Mouse (Mus musculus): Measurements from ENCODE around the gene Efhd1.

Efhd1 gene

DNA sequence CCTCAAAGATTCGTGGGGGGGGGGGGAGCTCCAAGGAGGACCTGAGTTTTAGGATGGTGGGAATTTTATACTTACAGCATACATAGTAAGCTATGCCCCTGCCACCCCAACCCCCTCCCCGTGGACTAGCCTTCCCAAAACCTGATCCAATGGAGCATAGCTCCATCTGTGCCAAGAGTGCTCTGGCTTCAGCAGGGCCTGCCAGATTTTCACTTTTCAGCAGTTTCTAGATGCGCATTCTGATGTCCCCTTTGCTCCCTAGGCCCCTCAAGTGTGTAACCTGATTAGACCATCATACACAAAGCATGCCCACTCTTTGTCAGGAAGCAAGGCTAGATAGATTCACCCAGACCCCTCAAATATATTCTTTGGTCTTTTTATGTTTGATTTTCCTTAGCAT is 6.0 kb downstream of the Efhd1 start:
- in situ Hi-C loops (cut with MboI, MseI): no loop called here

DNA sequence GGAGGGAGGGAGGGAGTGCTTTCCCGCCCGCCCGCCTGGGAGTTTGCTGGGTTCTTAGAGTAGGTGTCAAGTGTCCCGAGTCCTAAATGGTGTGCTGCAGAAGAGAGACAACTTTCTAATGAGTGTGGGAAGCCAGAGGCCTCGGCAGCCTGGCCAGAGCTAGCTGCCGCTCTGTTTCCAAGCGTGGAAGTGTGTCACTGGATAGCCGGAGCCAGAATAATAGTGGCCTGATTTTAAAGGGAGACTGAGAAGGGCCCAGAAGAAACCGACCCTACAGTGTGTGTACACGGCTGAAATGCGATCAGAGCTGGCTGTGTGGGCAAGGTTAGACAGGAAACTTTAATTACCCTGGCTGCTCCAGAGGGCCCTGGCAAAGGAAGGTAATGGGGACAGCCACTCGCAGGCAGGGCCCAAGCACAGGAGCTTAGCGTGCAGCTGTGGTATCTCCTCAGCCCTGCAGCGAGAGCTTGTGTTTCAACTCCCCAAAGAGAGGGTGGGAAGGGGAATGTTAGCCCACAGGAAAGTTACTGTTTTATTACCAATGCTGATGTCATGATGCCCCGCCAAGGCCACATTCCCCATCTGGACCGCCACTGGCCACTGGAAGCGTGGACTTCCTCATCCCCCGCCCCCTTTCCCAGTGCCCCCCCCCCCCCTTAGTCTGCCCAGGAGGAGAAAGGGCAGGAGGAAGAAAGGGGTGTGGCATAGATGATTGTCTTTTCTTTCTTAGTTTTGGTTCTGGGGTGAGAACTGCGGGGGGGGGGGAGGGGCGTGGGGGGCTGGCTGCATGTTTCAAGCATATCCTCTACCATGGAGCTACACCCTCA is 6.7 kb downstream of the Efhd1 start:
- in situ Hi-C loops (cut with MboI, MseI): no loop called here

DNA sequence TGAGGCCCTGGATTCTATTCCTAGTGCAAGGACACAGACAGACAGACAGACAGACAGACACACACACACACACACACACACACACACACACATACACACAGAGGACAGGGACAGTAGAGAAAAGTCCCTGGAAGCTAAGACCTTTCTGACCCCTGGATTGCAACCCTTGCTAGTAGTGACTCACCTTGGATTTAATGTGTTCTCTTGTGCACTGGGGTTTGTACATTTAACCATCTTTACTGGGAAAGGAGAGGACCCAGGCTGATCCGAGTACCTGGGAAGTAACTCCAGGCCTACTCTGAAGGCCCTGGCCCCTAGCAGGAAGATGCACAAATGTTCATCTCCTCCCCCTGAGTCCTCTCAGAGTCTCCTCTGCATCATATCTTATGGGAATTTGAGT is 7.4 kb downstream of the Efhd1 start:
- in situ Hi-C loops (cut with MboI, MseI): no loop called here

DNA sequence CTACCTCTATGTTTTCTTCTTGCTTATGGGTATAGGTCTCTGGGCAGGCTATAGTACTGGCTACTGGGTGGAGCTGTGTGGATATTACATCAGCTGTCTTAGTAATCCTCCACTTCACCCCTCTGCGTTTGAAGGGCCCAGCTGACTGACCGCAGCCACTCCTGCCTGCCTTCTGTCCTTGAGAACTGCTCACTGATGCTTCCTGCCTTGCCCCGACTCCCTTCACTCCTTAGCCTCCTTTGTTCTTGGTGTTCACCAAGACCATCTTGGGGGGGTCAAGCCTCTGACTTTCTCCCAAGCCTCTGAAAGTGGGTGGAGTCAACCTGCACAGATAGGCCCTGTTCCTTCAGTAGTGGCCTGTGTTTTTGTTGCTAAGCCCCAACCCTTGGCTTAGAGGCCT is 8.3 kb downstream of the Efhd1 start:
- in situ Hi-C loops (cut with MboI, MseI): no loop called here

DNA sequence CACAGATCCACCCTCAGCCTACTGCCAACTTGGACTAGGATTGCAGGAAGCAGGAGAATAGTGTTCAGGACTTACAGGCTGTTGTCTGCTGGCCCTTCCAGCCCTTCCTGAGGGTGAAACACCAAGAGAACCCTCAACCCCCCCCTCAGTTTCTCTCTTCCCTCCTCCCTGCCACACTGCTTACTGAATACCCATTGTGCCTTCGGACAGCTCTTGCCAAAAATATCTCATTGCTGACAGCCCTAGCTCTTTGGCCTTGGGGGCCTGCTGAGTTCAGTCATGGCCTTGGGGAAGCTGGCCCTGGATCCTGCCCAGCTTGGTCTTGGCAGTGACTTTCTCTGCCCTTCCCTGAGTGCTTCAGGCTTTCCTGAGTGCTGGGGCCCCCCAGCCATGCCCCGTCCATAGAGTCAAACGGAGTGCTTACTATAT is 9.4 kb downstream of the Efhd1 start:
- in situ Hi-C loops (cut with MboI, MseI): no loop called here

DNA sequence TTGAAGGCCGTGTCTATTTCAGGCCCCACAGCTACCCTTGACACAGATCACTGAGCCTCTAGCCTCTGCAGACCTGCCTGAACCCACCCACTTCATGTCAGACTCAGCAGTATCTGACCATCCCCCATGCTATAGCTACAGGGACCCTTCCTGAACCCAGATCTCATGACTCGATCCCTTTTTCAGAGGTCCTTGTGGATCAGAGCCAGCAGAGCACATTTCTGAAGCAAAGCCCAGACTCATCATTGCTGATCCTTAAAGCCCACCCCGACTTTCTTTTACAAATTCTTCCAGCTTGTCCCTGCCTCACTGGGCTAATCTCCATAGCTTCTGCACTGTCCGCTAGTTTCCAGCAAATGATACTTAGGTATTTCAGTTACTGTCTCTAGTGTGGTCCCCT is 10.0 kb downstream of the Efhd1 start:
- in situ Hi-C loops (cut with MboI, MseI): no loop called here

DNA sequence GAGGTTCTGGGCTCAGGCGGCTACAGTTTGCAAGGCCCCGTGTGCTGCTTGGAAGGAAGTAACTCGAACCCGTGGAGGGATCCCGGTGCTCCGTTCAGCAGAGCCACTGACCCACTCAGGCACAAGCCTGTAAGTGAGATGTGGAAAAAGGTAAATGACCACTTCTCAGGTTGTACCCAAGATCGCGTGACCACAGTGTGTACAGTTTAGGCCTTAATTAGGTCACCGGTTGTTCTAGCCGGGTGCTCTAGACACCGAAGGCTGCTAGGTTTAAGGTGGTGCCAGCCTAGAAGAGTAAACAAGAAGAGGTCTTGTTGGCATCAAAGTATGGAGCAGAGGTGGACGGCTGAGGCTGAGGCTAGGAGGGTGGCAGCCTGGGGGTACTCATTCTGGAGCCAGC is 11.0 kb downstream of the Efhd1 start:
- in situ Hi-C loops (cut with MboI, MseI): loop anchor here (25.0 kb wide), 1 partner anchor 1087 kb away; no protein-coding TSS in a partner anchor

DNA sequence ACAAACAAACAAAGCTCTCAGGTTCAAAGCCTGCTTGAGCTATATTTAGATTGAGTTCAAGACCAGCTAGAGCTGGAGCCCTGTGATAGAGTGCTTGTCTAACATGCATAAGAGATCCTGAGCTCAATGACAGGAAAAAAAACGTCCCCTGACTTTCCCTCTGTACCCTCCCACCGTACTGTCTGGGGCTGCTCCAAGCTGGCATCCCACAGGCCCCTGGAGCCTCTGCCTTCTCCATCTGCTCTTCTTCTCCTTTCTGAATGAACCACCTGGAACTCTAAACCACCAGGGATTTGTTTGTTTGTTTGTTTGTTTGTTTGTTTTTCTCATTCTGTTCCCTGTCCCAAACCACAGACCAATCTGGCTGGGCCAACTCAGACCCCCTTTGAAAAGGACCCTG is 11.9 kb downstream of the Efhd1 start:
- in situ Hi-C loops (cut with MboI, MseI): loop anchor here (25.0 kb wide), 1 partner anchor 1086 kb away; no protein-coding TSS in a partner anchor

DNA sequence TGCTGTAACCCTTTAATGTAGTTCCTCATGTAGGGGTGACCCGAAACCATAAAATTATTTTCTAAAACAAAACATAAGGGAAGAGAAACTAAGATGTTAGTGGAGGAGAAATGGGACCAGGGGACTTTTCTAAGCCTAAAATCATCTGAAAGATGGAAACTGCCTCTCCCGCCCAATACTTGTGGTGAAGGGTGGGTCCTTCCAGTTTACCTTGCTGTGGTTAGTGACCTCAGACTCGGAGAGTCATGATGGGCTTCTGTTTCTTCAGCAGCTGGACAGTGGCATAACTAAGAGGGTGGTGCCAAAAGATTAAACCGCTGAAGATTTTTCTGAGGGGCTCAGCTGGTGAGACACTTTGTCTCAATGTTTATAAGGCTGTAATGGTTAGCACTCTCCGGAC is 16.1 kb downstream of the Efhd1 start:
- in situ Hi-C loops (cut with MboI, MseI): loop anchor here (25.0 kb wide), 1 partner anchor 1082 kb away; no protein-coding TSS in a partner anchor

DNA sequence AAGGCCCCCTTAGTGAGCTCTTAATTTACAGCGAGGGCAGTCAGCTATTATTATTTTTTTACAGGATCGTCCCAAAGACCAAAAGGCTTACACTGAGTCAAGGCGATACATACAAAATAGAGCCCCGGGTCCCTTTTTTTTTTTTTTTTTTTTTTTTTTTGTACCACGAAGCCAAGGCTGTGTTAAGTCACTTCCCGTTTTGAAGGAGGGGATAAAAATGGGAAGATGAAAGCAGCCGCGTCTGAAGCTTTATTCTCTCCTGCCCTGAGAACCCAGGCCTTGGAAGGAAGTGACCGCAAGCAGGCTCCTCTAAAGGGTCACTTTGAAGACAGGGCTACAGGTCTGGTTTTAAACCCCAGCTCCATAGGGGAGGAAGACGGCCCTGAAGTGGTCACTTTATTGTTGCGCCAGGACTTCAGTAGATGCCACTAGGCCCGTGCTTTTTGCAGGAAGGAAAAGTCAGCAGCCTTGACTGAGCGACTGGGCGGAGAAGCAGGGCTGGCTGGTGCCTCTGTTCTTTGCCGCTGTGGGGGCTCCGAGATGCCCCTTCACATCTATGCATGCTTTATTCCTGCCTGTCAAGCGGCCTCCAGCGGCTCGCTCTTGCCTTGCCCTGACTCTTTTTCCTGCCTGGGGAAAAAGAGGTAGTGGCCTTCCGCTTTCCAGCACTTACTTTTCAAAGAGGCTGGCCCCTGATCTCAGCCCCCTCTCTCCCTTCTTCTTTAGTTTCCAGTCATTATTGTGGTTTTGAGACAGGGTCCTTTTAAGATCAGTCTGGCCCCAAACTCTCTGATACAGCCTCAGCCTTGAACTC is 17.6 kb downstream of the Efhd1 start:
- in situ Hi-C loops (cut with MboI, MseI): loop anchor here (25.0 kb wide), 1 partner anchor 1080 kb away; no protein-coding TSS in a partner anchor

DNA sequence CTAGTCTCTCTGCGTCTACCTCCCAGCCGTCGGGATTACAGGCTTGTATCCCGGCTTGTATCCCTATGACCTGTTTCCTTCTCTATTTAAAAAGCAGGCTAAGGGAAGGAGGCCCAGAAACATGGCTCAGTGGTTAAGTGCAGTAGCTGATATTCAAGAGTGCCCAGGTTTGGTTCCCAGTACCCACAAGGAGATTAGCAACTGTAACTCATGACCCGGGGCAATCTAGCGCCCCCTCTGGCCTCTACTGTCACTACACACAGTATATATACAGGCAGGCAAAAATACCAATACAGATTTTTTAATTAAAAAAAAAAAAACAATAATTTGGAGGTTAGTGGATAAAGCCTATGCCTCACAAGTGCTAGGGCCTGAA is 18.2 kb downstream of the Efhd1 start:
- in situ Hi-C loops (cut with MboI, MseI): loop anchor here (25.0 kb wide), 1 partner anchor 1080 kb away; no protein-coding TSS in a partner anchor

DNA sequence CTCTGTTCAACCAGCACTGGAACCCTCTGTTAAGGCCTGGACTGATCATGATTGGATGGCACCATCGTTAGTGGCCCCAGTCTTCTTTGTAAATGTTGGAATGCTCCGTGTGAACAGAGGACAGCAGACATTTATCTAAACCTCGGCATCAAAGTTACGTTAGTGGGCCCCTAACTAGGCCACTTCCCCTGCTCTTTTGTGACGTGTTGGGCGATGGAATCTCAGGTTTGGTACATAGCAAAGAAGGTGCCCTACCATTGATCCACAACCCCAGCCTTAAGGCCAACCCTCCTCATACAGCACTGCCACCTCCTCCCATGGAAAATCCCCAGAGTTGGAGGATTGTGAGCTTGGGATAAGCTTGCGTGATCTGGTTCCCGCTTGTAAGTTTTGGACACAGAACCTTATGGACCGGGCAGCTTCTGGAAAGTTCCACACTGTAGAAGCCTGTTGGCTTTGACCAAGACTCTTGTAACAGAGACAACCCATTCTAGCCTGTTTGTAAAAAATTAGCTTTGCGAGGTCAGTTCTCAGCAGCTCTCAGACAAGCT is 19.3 kb downstream of the Efhd1 start:
- in situ Hi-C loops (cut with MboI, MseI): loop anchor here (25.0 kb wide), 1 partner anchor 1079 kb away; no protein-coding TSS in a partner anchor

DNA sequence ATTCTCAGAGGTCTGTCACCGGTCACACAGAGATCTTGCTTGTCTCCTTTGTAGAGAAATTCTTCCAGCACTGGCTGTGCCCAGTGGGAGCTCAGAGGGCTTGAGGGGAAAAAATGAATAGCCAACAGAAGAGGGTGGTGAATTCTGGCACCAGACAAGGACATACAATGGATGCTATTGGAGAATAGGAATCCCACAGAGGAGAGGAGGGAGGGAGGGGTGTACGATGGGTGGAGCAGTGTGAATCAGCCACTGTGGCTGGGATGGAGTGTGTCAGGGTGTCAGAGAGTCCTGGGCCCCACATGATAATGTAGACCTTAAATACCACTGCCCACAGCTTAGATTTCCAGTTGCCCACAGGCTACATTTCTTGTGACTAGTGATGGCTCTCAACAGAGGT is 22.9 kb downstream of the Efhd1 start:
- in situ Hi-C loops (cut with MboI, MseI): loop anchor here (25.0 kb wide), 1 partner anchor 1075 kb away; no protein-coding TSS in a partner anchor

DNA sequence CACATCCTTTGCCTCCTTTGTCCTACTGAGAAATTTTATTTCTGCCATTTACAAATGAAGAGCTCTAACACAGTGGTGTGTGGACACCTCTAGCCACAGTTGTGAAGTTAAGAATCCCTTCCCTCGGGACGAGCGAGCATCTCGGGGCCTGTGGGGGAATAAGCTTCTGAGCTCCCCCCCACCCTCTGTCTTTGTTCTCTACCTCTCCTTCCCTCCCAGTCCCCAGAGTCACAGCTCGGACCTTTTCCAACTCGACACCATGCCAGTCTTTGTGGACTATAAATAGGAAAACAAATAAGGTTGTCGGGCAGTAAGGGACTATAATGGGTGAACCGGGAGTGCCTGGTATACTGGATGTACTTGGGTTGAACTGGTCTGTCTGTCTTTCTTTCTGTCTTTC is 27.3 kb downstream of the Efhd1 start:
- in situ Hi-C loops (cut with MboI, MseI): loop anchor here (25.0 kb wide), 1 partner anchor 1071 kb away; no protein-coding TSS in a partner anchor

DNA sequence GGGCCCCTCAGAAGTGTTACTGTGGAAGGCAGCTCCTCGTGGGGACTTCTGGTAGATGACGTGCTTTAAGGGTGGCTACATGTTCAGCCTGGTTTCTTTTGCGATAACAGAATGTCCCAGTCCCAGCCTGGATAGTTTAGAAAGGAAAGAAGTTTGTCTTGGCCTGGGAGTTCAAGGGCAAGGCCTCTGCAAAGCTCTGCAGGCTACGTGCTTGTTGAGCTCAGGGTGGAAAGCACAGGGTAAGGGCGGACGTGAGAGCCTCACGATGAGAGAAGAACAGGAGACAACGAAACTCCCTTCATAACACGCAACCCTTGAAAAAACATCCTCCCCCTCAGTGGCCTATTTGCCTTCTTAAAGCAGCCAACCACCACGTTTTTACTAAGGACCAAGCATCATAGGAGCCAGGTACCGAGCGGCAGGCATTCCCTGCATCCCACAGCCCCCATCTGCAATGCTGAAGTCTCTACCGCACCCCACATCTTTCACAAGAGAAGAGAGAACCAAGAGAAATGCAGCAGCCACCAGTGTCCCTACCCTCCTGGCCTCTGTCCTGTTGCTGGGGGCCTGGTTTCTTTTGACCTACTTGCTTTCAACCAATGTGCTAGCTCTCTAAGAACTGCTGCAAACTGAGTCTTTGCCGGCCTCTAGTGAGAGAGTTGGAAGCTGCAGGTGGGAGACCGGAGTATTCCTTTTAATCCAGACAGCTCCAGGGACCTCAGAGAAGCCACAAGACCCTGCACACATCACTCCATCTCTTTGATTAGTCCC is 28.4 kb downstream of the Efhd1 start:
- in situ Hi-C loops (cut with MboI, MseI): loop anchor here (25.0 kb wide), 1 partner anchor 1070 kb away; no protein-coding TSS in a partner anchor

DNA sequence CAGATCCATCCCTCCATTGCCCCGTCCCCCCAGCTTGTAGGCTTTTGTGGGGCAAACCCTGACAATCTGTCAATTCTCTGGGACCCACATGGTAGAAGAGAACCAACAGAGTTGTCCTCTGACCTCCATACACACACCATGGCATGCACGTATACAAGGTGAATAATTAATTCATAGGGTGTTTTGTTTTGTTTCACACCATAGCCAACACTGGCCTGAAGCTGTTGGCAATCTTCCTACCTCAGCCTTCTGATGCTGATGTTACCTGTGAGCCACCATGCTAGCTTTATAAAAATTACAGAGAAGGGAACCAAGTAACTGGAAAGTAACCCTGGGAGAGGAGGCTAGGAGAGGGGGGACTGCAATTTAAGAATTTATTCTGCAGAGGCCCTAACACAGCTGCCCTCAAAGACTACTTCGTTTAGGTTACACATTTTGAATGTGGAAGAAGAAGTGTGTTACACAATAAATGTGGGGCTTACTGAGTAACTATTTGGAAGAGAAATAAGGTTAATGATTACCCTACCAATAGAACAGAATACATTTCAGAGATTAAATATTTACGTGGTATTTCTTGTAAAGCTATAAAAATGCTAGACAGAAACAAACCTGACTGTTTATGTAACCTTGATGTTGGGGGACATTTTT is 30.0 kb downstream of the Efhd1 start:
- in situ Hi-C loops (cut with MboI, MseI): loop anchor here (25.0 kb wide), 1 partner anchor 1068 kb away; no protein-coding TSS in a partner anchor

DNA sequence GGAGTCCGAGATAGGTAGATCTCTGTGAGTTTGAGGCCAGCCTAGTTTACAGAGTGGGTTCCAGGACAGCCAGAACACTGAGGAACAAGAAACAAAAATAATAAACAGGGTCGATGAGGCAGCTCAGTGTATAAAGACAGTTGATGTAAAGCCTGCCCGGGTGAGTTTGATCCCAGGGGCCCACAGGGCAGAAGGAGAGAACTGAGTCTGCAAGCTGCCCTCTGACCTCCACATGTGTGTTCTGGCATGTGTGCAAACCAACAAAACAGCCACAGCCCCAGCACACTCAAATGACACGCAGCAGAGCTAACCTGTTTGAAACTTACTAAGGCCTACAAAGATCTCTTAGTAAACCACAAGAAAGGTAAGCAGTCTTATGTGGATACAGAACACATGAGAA is 30.8 kb downstream of the Efhd1 start:
- in situ Hi-C loops (cut with MboI, MseI): loop anchor here (25.0 kb wide), 1 partner anchor 1067 kb away; no protein-coding TSS in a partner anchor

DNA sequence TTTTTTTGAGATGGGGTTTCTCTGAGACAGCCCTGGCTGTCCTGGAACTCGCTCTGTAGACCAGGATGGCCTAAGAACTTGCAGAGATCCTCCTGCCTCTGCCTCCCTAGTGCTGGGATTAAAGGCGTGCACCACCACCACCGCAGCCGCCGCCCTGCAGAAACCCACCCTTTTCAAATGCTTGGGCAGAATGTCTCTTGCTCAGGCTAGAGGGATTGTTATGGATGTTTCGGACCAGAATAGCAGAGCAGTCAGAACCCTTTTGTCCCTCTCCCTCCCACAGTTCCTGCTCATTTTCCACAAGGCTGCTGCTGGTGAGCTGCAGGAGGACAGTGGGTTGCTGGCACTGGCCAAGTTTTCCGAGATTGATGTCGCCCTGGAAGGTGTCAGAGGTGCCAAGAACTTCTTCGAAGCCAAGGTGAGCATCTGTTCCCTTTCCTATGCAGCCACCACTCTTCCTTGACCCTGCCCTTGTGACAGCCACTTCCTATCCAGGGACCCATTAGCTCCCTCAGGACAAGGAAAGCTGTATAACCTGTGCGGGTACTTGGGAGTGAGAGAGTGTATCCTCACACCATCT is 33.3 kb downstream of the Efhd1 start:
- in situ Hi-C loops (cut with MboI, MseI): loop anchor here (25.0 kb wide), 1 partner anchor 1065 kb away; no protein-coding TSS in a partner anchor

DNA sequence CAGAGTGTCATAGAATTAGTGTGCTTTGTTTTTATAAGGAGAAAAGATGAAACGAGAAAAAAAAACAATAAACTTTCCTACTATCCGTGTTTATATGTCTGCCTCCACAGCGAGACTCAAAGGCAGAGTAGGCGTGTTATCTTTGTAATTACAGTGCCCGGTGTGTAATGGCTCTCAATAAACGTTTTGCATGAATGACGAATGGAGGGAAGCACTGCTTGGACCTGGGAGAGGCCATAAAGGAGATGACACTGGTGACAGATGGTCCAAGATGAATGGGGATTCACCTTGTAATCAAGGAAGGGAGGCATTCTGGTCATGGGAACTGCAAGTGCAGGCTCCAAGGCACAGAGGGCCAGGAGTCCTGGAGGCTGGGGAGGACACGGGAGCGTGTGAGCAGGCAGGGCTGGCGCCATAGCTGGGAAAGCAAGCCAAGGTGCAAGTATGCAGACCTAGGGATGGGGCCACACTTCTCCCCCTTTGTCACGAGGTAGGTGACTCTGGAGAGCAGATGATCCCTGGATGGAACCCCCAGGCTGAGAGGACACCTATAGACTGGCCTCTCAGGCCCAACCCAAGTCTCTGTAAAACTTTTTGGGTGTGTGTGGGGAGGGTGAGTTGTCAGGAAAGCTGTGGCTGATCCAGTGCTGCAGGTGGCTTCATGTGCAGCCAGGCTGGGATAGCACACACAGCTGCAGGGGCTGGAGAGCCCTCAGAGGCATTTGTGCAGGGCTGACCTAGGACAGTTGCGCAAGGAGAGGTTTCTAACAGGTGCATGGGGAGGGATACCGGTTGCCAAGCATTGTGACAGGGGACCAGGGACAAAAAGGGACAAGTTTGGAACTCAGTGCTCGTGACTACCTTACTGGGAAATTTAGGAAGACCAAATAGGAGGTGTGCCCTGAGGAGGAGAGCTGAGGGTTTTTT is 36.5 kb downstream of the Efhd1 start:
- in situ Hi-C loops (cut with MboI, MseI): no loop called here
